Mouse (Mus musculus) bone marrow macrophage, adult 2 months (primary cell): ENCODE measurements around the gene 1700029P11Rik. TPM values are rescaled to one million over a fixed set of nuclear protein-coding genes. Genes with fewer than 3 reads are reported as not detected.
A peak's percentile ranks its signal among the peaks of the same experiment; 100 is the strongest.

Experiments used
- H3K27ac ChIP-seq: 2 replicates; pipeline ENCODE4 v1.5.1; 2012; ENCODE audit warnings: low read depth, low read length; ENCODE audit not compliant: insufficient read depth
- H3K4me1 ChIP-seq: 2 replicates; pipeline ENCODE4 v1.6.1; 2012; ENCODE audit warnings: low read length; ENCODE audit not compliant: control insufficient read depth, insufficient read depth
- H3K4me3 ChIP-seq: 2 replicates; pipeline ENCODE4 v1.5.1; 2012; ENCODE audit warnings: mild to moderate bottlenecking, low read length, moderate library complexity; ENCODE audit not compliant: insufficient read depth
- CTCF ChIP-seq: IDR thresholded peaks from 2 replicates; pipeline ENCODE4 v1.5.1; 2012; ENCODE audit warnings: low read depth, mild to moderate bottlenecking, low read length, moderate library complexity
- POLR2A ChIP-seq: IDR thresholded peaks from 2 replicates; pipeline ENCODE4 v1.6.1; 2012; ENCODE audit warnings: mild to moderate bottlenecking, low read depth, low read length, borderline replicate concordance
- polyA plus RNA-seq: library from polyadenylated mRNA; stranded (reverse); fragments of >200 nt; gene quantifications from 2 replicates; pipeline ENCODE4 v1.2.4, GENCODE M21; 2012; ENCODE audit not compliant: missing spikeins, insufficient read depth, insufficient read length

The 1700029P11Rik gene
- polyA plus RNA-seq, 1 experiment = not detected

GRCm38 (mm10) chr15:82011947-82012346 is 31.6 kb downstream of the 1700029P11Rik start:
- H3K27ac ChIP-seq = no peak overlapping the region
- TF ChIP-seq CTCF (no peak), POLR2A (no peak)
- no peak overlapping the region for H3K4me3 ChIP-seq
- peaks cover 5% of the 10 kb centered on the region for H3K4me1 ChIP-seq

GRCm38 (mm10) chr15:82014745-82015391 is 34.5 kb downstream of the 1700029P11Rik start:
- Histone ChIP-seq H3K4me3 (peak overlapping the region; percentile 94), H3K27ac (no peak overlapping the region), H3K4me1 (peaks cover 9% of the 10 kb centered on the region)
- TF ChIP-seq POLR2A (no peak), CTCF (no peak)

- H3K27ac ChIP-seq = no peak overlapping the region; the same call in 1 of the 2 replicates
- peaks cover 9% of the 10 kb centered on the region for H3K4me1 ChIP-seq
- peak overlapping the region; percentile 94 for H3K4me3 ChIP-seq
- TF ChIP-seq CTCF (no peak), POLR2A (no peak)
Measured at GRCm38 (mm10) chr15:82015392-82016100, 35.2 kb downstream of the 1700029P11Rik start.

GRCm38 (mm10) chr15:82016101-82016808 is 35.9 kb downstream of the 1700029P11Rik start:
- TF ChIP-seq POLR2A = no peak
- no peak for TF ChIP-seq CTCF
- H3K4me3 ChIP-seq = peak overlapping the region; percentile 94
- H3K4me1 ChIP-seq = peaks cover 9% of the 10 kb centered on the region
- H3K27ac ChIP-seq = 0 out of 2 replicates have a peak overlapping the region, but pooled peaks have one; percentile 5

GRCm38 (mm10) chr15:82016830-82017229 is 36.5 kb downstream of the 1700029P11Rik start:
- TF ChIP-seq CTCF (no peak), POLR2A (no peak)
- peak overlapping the region; percentile 73 for H3K4me3 ChIP-seq
- H3K4me1 ChIP-seq = peaks cover 9% of the 10 kb centered on the region
- H3K27ac ChIP-seq = 0 out of 2 replicates have a peak overlapping the region, but pooled peaks have one; percentile 5

- Histone ChIP-seq H3K27ac (no peak overlapping the region), H3K4me3 (no peak overlapping the region), H3K4me1 (peaks cover 9% of the 10 kb centered on the region)
- TF ChIP-seq CTCF (no peak), POLR2A (no peak)
Measured at GRCm38 (mm10) chr15:82017461-82017860, 37.1 kb downstream of the 1700029P11Rik start.

GRCm38 (mm10) chr15:82019288-82019687 is 38.9 kb downstream of the 1700029P11Rik start:
- H3K4me1 ChIP-seq = peaks cover 9% of the 10 kb centered on the region
- H3K4me3 ChIP-seq = no peak overlapping the region
- TF ChIP-seq POLR2A = no peak
- no peak for TF ChIP-seq CTCF
- H3K27ac ChIP-seq = no peak overlapping the region

GRCm38 (mm10) chr15:82022535-82023088 is 42.3 kb downstream of the 1700029P11Rik start:
- Histone ChIP-seq H3K4me1 (0 out of 2 replicates have a peak, but pooled peaks cover 2% of the 10 kb centered on the region), H3K4me3 (no peak overlapping the region), H3K27ac (no peak overlapping the region)
- TF ChIP-seq CTCF (no peak), POLR2A (no peak)

- H3K27ac ChIP-seq = no peak overlapping the region
- no peak overlapping the region for H3K4me3 ChIP-seq
- 0 out of 2 replicates have a peak, but pooled peaks cover under 1% of the 10 kb centered on the region for H3K4me1 ChIP-seq
- TF ChIP-seq POLR2A (no peak), CTCF (no peak)
Measured at GRCm38 (mm10) chr15:82023965-82024635, 43.8 kb downstream of the 1700029P11Rik start.
